Mouse (Mus musculus) forelimb bud, embryonic 11.5 days (tissue): ENCODE data around the gene Pars2.

Source experiments
- DNase-seq: peaks from one replicate; pipeline ENCODE4 v3.0.0-alpha.2; 2012; ENCODE audit warnings: low read depth, low spot score

Gene Pars2

GRCm38 (mm10) chr4:106634086-106634479, 16.8 kb upstream of the Pars2 start:
- no peak for DNase-seq

GRCm38 (mm10) chr4:106643483-106644217, 7.2 kb upstream of the Pars2 start:
- peak; percentile 14 for DNase-seq

GRCm38 (mm10) chr4:106644218-106644610, 6.7 kb upstream of the Pars2 start:
- DNase-seq, result no peak

GRCm38 (mm10) chr4:106645797-106646196, 5.1 kb upstream of the Pars2 start:
- DNase-seq, result no peak

- no peak for DNase-seq
Measured at GRCm38 (mm10) chr4:106647137-106647536, 3.7 kb upstream of the Pars2 start.

- no peak for DNase-seq
Measured at GRCm38 (mm10) chr4:106652546-106652945, 1.7 kb downstream of the Pars2 start.

GRCm38 (mm10) chr4:106653051-106653450, 2.2 kb downstream of the Pars2 start:
- DNase-seq, result no peak

- DNase-seq, result no peak
Measured at GRCm38 (mm10) chr4:106655681-106656080, 4.8 kb downstream of the Pars2 start.

GRCm38 (mm10) chr4:106663956-106664470, 13.1 kb downstream of the Pars2 start:
- DNase-seq, result no peak

- DNase-seq, result no peak
Measured at GRCm38 (mm10) chr4:106664697-106665096, 13.8 kb downstream of the Pars2 start.

GRCm38 (mm10) chr4:106665269-106665668, 14.4 kb downstream of the Pars2 start:
- no peak for DNase-seq

- DNase-seq, result no peak
Measured at GRCm38 (mm10) chr4:106665673-106666072, 14.8 kb downstream of the Pars2 start.

- DNase-seq, result no peak
Measured at GRCm38 (mm10) chr4:106666546-106666945, 15.7 kb downstream of the Pars2 start.

GRCm38 (mm10) chr4:106676749-106677148, 25.9 kb downstream of the Pars2 start:
- no peak for DNase-seq

GRCm38 (mm10) chr4:106678442-106679118, 27.7 kb downstream of the Pars2 start, which contains the start of gene Ttc4:
TSS of gene Ttc4 (minus strand) at chr4:106678944.
- peak; percentile 94 for DNase-seq

- DNase-seq, result no peak
Measured at GRCm38 (mm10) chr4:106679152-106679551, 28.3 kb downstream of the Pars2 start.

- no peak for DNase-seq
Measured at GRCm38 (mm10) chr4:106680955-106681354, 30.1 kb downstream of the Pars2 start.

GRCm38 (mm10) chr4:106688636-106689296, 37.9 kb downstream of the Pars2 start:
- DNase-seq, result no peak

- no peak for DNase-seq
Measured at GRCm38 (mm10) chr4:106693841-106694430, 43.1 kb downstream of the Pars2 start.

GRCm38 (mm10) chr4:106699989-106700388, 49.1 kb downstream of the Pars2 start:
- DNase-seq, result peak; percentile 79

GRCm38 (mm10) chr4:106700798-106701197, 49.9 kb downstream of the Pars2 start:
- DNase-seq, result peak; percentile 58

- DNase-seq, result no peak
Measured at GRCm38 (mm10) chr4:106703956-106704355, 53.1 kb downstream of the Pars2 start.
